In genomic region chr11:88059141-88059540, GRCm38 (mm10) we compare ENCODE assay signal across 8 mouse cellular contexts. TPM values are rescaled to one million over a fixed set of nuclear protein-coding genes. Genes with fewer than 3 reads are reported as not detected.
DNase-seq lines count a peak whose midpoint lies in the region; ATAC-seq and TF ChIP-seq lines count a peak whose summit lies in the region.

No protein-coding gene starts in this region.

- no peak overlapping the region for H3K4me2 ChIP-seq in embryonic facial prominence, embryonic 13.5 days
- H3K4me2 ChIP-seq in midbrain, embryonic 12.5 days (replicated peaks): no peak overlapping the region

- no peak overlapping the region for H3K27ac ChIP-seq in layer of hippocampus, adult 2 months
- no peak overlapping the region for H3K27ac ChIP-seq in embryonic facial prominence, embryonic 13.5 days
- no peak overlapping the region for H3K27ac ChIP-seq in midbrain, embryonic 12.5 days (replicated peaks)

- no peaks in the 10 kb centered on the region for H3K27me3 ChIP-seq in embryonic facial prominence, embryonic 13.5 days
- no peaks in the 10 kb centered on the region for H3K27me3 ChIP-seq in midbrain, embryonic 12.5 days

- no peak overlapping the region for H3K9ac ChIP-seq in embryonic facial prominence, embryonic 13.5 days
- no peak overlapping the region for H3K9ac ChIP-seq in midbrain, embryonic 12.5 days (replicated peaks)

- H3K36me3 ChIP-seq in embryonic facial prominence, embryonic 13.5 days: no peaks in the 10 kb centered on the region
- H3K36me3 ChIP-seq in midbrain, embryonic 12.5 days: peaks cover 3% of the 10 kb centered on the region; the same call in 1 of the 2 replicates

- H3K4me3 ChIP-seq in layer of hippocampus, adult 2 months: no peak overlapping the region
- H3K4me3 ChIP-seq in embryonic facial prominence, embryonic 13.5 days: no peak overlapping the region
- no peak overlapping the region for H3K4me3 ChIP-seq in midbrain, embryonic 12.5 days

- DNase-seq in layer of hippocampus, adult 2 months (ENCODE audit: low spot score in 2 of 2): peak in 1 of 2 experiments; percentile 22
- DNase-seq in layer of hippocampus, postnatal 25 days (ENCODE audit: extremely low spot score in 1 of 2, low spot score in 1 of 2): no peak
- peak; percentile 89 for DNase-seq in R1 (ENCODE audit: low read depth, low spot score)
- peak; percentile 57 for DNase-seq in heart, postnatal 4 days
- peak; percentile 22 to 38 for DNase-seq in layer of hippocampus, postnatal 10 days (ENCODE audit: low spot score in 2 of 2)
- peak; percentile 43 for DNase-seq in yolk sac, embryonic 10.5 days (ENCODE audit: low spot score)

- peak; percentile 87 for TF ChIP-seq CTCF in layer of hippocampus, adult 2 months (conservative IDR thresholded peaks at IDR 0.05)

- H3K9me3 ChIP-seq in embryonic facial prominence, embryonic 13.5 days: no peaks in the 10 kb centered on the region
- no peaks in the 10 kb centered on the region for H3K9me3 ChIP-seq in midbrain, embryonic 12.5 days

- no peaks in the 10 kb centered on the region for H3K4me1 ChIP-seq in embryonic facial prominence, embryonic 13.5 days
- H3K4me1 ChIP-seq in midbrain, embryonic 12.5 days: no peaks in the 10 kb centered on the region

- ATAC-seq in embryonic facial prominence, embryonic 13.5 days (ENCODE audit: insufficient number of reproducible peaks, insufficient read depth, low FRiP score, low TSS enrichment, low read depth): 0 out of 2 replicates have a peak, but pooled peaks have one; percentile 57
- ATAC-seq in midbrain, embryonic 12.5 days (ENCODE audit: low FRiP score, low read depth): peak; percentile 70

- 43% methylated on average over 2 of the region's 2 CpGs for WGBS in embryonic facial prominence, embryonic 13.5 days
- 53% methylated on average over 2 of the region's 2 CpGs for WGBS in midbrain, embryonic 12.5 days

RNA-seq across cellular contexts. Expression of gene Vezf1, which starts 8.9 kb away (rescaled TPM):
- 10 to 100 TPM; 22.0 to 22.7 TPM for total RNA-seq in layer of hippocampus, adult 2 months (2021)
- 10 to 100 TPM; 22.1 TPM for total RNA-seq in layer of hippocampus, postnatal 25 days (2021)
- polyA plus RNA-seq in embryonic facial prominence, embryonic 13.5 days (2015; fragmentation: Nextera tagmentation; extraction: Ambion mirVana): 43.1 and 47.0 TPM in 2 replicates
- total RNA-seq in heart, postnatal 4 days (2021): 10 to 100 TPM; 36.7 to 41.3 TPM
- 10 to 100 TPM; 26.0 to 28.5 TPM for total RNA-seq in layer of hippocampus, postnatal 10 days (2021)
- 88.6 and 95.5 TPM in 2 replicates for polyA plus RNA-seq in midbrain, embryonic 12.5 days (2016; fragmentation: Nextera tagmentation; extraction: Ambion mirVana)

RNA-seq across cellular contexts. Expression of gene Srsf1, which starts 12.0 kb away (rescaled TPM):
- 100 to 1,000 TPM; 234 TPM for total RNA-seq in layer of hippocampus, adult 2 months (2021)
- total RNA-seq in layer of hippocampus, postnatal 25 days (2021): 100 to 1,000 TPM; 191 to 221 TPM
- 374 and 398 TPM in 2 replicates for polyA plus RNA-seq in embryonic facial prominence, embryonic 13.5 days (2015; fragmentation: Nextera tagmentation; extraction: Ambion mirVana)
- 100 to 1,000 TPM; 207 to 224 TPM for total RNA-seq in heart, postnatal 4 days (2021)
- 100 to 1,000 TPM; 218 to 245 TPM for total RNA-seq in layer of hippocampus, postnatal 10 days (2021)
- 484 and 550 TPM in 2 replicates for polyA plus RNA-seq in midbrain, embryonic 12.5 days (2016; fragmentation: Nextera tagmentation; extraction: Ambion mirVana)

RNA-seq across cellular contexts. Expression of gene Cuedc1, which starts 38.7 kb away (rescaled TPM):
- 10 to 100 TPM; 31.1 to 35.3 TPM for total RNA-seq in layer of hippocampus, adult 2 months (2021)
- 10 to 100 TPM; 26.0 to 33.3 TPM for total RNA-seq in layer of hippocampus, postnatal 25 days (2021)
- polyA plus RNA-seq in embryonic facial prominence, embryonic 13.5 days (2015; fragmentation: Nextera tagmentation; extraction: Ambion mirVana): 34.9 and 40.3 TPM in 2 replicates
- 10 to 100 TPM; 39.5 to 40.0 TPM for total RNA-seq in heart, postnatal 4 days (2021)
- 10 to 100 TPM; 42.0 to 45.7 TPM for total RNA-seq in layer of hippocampus, postnatal 10 days (2021)
- polyA plus RNA-seq in midbrain, embryonic 12.5 days (2016; fragmentation: Nextera tagmentation; extraction: Ambion mirVana): 40.5 and 45.7 TPM in 2 replicates

Comparison
In these comparisons a context has a peak if more than half of its experiments do, and no peak if none do; other contexts are left out.
1. DNase-seq: peak in R1 (single experiment), heart, postnatal 4 days (single experiment), layer of hippocampus, postnatal 10 days (2 of 2) and yolk sac, embryonic 10.5 days (single experiment); none in layer of hippocampus, postnatal 25 days (0 of 2).